Mouse (Mus musculus) megakaryocyte, embryonic 14.5 days (primary cell): ENCODE measurements around the gene Sorbs2.

Experiments used
- FLI1 ChIP-seq: IDR thresholded peaks from 2 replicates; pipeline ENCODE4 v1.6.1; 2012; ENCODE audit warnings: low read length, inconsistent platforms, mixed read lengths
- GATA1 ChIP-seq: IDR thresholded peaks from 3 replicates; pipeline ENCODE4 v1.6.1; 2012; ENCODE audit warnings: mixed read lengths, low read length, inconsistent platforms, borderline replicate concordance

GRCm38 (mm10) chr8:45658458-45659325 is 151.1 kb downstream of the Sorbs2 start:
- TF ChIP-seq GATA1 (no peak), FLI1 (no peak)
